Mouse (Mus musculus): ENCODE results near the gene Dbx2. TPM values are rescaled to one million over a fixed set of nuclear protein-coding genes. Genes with fewer than 3 reads are reported as not detected.

Dbx2 gene
- polyA plus RNA-seq, 1 experiment from 2014 or later = not detected

DNA sequence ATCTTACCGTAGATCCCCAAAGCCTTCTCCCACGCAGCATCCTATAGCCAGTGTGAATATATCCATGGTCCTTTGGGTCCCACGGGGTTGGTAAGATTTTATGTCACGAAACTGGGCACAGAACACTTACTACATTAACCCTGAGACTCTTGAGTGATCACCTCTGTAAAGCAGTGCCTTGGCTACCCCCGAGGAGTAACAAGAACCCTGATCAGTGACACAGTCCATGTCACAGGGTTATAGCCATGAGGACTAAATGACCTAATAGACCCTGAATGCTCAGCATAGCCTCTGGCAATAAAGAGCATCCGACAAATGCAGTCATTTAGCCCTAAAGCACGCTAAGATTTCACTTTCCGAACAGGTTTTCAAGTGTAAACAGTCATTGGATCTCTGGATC is 33.0 kb downstream of the Dbx2 start:
- 75% methylated on average over 8 of the region's 8 CpGs for WGBS
- no peak overlapping the region for H3K27ac ChIP-seq (replicated peaks in 1 of 2; ENCODE audit: control insufficient read depth in 1 of 2, insufficient read depth in 1 of 2, low read depth in 2 of 2, low read length in 2 of 2)
- no peak overlapping the region for H3K4me2 ChIP-seq (ENCODE audit: low read length)
- H3K36me3 ChIP-seq (ENCODE audit: control insufficient read depth, insufficient read depth, low read length) = no peaks in the 10 kb centered on the region
- H3K4me3 ChIP-seq (ENCODE audit: control insufficient read depth in 1 of 2, insufficient read depth in 1 of 2, low read depth in 1 of 2, low read length in 2 of 2) = no peak overlapping the region
- H3K9ac ChIP-seq (ENCODE audit: low read length) = no peak overlapping the region
- no peaks in the 10 kb centered on the region for H3K4me1 ChIP-seq (ENCODE audit: control insufficient read depth in 2 of 2, insufficient read depth in 2 of 2, low read length in 2 of 2)
- no peak for ATAC-seq (ENCODE audit: insufficient number of reproducible peaks, insufficient read depth, low FRiP score, low read depth)
- no peaks in the 10 kb centered on the region for H3K27me3 ChIP-seq (ENCODE audit: control insufficient read depth, insufficient read depth, low read length)
- no peaks in the 10 kb centered on the region for H3K9me3 ChIP-seq (ENCODE audit: control insufficient read depth, low read length)

DNA sequence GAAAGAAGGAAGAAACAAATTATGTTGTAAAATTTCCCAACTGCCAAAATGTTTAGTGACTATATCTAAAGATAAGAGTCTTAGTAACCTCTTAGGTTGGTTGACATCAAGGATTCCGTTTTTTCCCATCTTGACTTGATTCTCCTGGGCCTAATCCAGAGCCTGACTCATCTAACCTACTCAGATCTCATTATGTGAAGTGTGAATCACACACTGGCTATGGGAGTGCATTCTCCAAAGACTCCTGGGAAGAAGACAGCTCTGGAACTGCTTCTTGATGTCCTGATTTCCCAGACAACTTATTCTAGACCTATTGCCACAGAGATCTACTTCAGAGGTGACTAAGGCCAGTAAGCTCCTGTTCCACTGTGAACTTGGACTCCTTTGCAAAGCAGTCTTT is 43.2 kb downstream of the Dbx2 start:
- ATAC-seq (ENCODE audit: insufficient number of reproducible peaks, insufficient read depth, low FRiP score, low read depth) = no peak
- no peaks in the 10 kb centered on the region for H3K27me3 ChIP-seq (ENCODE audit: control insufficient read depth, insufficient read depth, low read length)
- 57% methylated on average over 1 of the region's 1 CpGs for WGBS

DNA sequence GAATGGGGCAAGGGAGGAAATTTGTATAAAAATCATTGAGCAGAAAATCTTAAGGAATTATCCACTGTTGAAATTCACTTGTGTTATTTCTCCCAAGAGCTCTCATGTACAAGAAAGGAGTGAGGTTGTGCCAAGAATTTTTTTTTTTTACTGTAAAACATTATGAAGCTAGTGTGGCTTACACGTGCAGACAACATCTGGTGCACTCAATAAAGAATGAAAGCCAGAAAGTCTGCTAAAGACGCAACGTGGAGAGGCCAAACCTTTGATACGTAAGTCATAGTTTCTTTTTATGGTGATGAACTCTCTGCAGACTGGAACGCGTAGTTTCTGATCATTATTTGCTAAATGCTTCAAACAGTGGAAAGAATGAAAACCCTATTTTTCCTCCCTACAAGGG is 54.6 kb downstream of the Dbx2 start:
- Histone ChIP-seq H3K4me2 (ENCODE audit: low read length) (no peak overlapping the region), H3K27ac (replicated peaks in 1 of 2; ENCODE audit: control insufficient read depth in 1 of 2, insufficient read depth in 1 of 2, low read depth in 2 of 2, low read length in 2 of 2) (no peak overlapping the region), H3K9me3 (ENCODE audit: control insufficient read depth, low read length) (0 out of 2 replicates have a peak, but pooled peaks cover 6% of the 10 kb centered on the region), H3K27me3 (ENCODE audit: control insufficient read depth, insufficient read depth, low read length) (no peaks in the 10 kb centered on the region), H3K9ac (ENCODE audit: low read length) (no peak overlapping the region), H3K36me3 (ENCODE audit: control insufficient read depth, insufficient read depth, low read length) (no peaks in the 10 kb centered on the region), H3K4me3 (ENCODE audit: control insufficient read depth in 1 of 2, insufficient read depth in 1 of 2, low read depth in 1 of 2, low read length in 2 of 2) (no peak overlapping the region), H3K4me1 (ENCODE audit: control insufficient read depth in 2 of 2, insufficient read depth in 2 of 2, low read length in 2 of 2) (no peaks in the 10 kb centered on the region)
- 77% methylated on average over 6 of the region's 6 CpGs for WGBS
- no peak for ATAC-seq (ENCODE audit: insufficient number of reproducible peaks, insufficient read depth, low FRiP score, low read depth)

More for the DNA sequence above, 43.2 kb downstream of the Dbx2 start:
- Histone ChIP-seq H3K4me2 (ENCODE audit: low read length) (no peak overlapping the region), H3K4me1 (ENCODE audit: control insufficient read depth in 2 of 2, insufficient read depth in 2 of 2, low read length in 2 of 2) (peaks cover 0 to 3% of the 10 kb centered on the region in 2 experiments; a peak in 2 of 4 replicates), H3K9ac (ENCODE audit: low read length) (no peak overlapping the region), H3K9me3 (ENCODE audit: control insufficient read depth, low read length) (no peaks in the 10 kb centered on the region), H3K4me3 (ENCODE audit: control insufficient read depth in 1 of 2, insufficient read depth in 1 of 2, low read depth in 1 of 2, low read length in 2 of 2) (no peak overlapping the region), H3K27ac (replicated peaks in 1 of 2; ENCODE audit: control insufficient read depth in 1 of 2, insufficient read depth in 1 of 2, low read depth in 2 of 2, low read length in 2 of 2) (no peak overlapping the region), H3K36me3 (ENCODE audit: control insufficient read depth, insufficient read depth, low read length) (no peaks in the 10 kb centered on the region)

DNA sequence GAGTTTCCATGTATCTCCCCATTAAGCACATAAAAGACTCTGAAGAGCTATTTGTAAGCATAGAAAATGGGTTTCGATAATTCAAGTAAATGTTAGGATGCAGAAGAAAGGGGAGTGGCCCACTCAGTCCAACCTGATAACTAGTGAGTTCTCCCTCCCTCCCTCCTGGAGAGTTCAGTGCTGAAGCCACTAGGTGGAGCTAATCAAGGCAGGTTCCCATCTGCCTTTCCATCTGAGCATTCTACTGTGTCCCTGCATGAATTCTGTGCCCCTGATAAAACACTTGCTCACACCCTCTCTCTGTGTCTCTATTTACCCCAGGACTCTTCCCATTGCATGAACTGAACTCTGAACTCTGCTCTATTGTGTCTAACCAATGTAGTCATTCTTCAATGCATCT is 57.1 kb downstream of the Dbx2 start:
- Histone ChIP-seq H3K4me3 (ENCODE audit: control insufficient read depth in 1 of 2, insufficient read depth in 1 of 2, low read depth in 1 of 2, low read length in 2 of 2) (no peak overlapping the region), H3K4me1 (ENCODE audit: control insufficient read depth in 2 of 2, insufficient read depth in 2 of 2, low read length in 2 of 2) (no peaks in the 10 kb centered on the region), H3K27me3 (ENCODE audit: control insufficient read depth, insufficient read depth, low read length) (no peaks in the 10 kb centered on the region), H3K36me3 (ENCODE audit: control insufficient read depth, insufficient read depth, low read length) (no peaks in the 10 kb centered on the region), H3K9me3 (ENCODE audit: control insufficient read depth, low read length) (no peaks in the 10 kb centered on the region), H3K9ac (ENCODE audit: low read length) (no peak overlapping the region), H3K27ac (replicated peaks in 1 of 2; ENCODE audit: control insufficient read depth in 1 of 2, insufficient read depth in 1 of 2, low read depth in 2 of 2, low read length in 2 of 2) (no peak overlapping the region), H3K4me2 (ENCODE audit: low read length) (no peak overlapping the region)
- 50% methylated on average over 1 of the region's 1 CpGs for WGBS
- no peak for ATAC-seq (ENCODE audit: insufficient number of reproducible peaks, insufficient read depth, low FRiP score, low read depth)

DNA sequence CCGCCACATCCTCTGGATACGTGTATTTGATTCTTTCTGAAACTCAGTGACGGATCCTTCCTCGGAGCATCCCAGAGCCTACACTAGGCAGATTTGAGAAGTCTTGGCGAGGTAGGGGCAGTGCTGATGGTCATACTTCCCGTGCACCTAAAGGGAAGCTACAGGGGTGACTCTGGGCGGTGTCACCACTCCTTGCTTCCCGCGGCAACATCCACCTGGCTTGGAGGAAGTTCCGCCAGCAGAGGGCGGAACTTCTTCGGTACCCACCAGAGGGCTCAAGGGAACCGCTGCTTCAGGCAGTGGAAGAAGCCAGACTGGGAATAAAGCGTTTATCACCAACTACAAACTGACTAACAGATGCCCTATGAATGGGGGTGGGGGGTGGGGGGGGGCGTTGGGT is 68.9 kb downstream of the Dbx2 start:
- 82% methylated on average over 15 of the region's 15 CpGs for WGBS
- no peaks in the 10 kb centered on the region for H3K27me3 ChIP-seq (ENCODE audit: control insufficient read depth, insufficient read depth, low read length)
- no peak overlapping the region for H3K9ac ChIP-seq (ENCODE audit: low read length)
- ATAC-seq (ENCODE audit: insufficient number of reproducible peaks, insufficient read depth, low FRiP score, low read depth) = no peak
- no peaks in the 10 kb centered on the region for H3K4me1 ChIP-seq (ENCODE audit: control insufficient read depth in 2 of 2, insufficient read depth in 2 of 2, low read length in 2 of 2)
- H3K4me3 ChIP-seq (ENCODE audit: control insufficient read depth in 1 of 2, insufficient read depth in 1 of 2, low read depth in 1 of 2, low read length in 2 of 2) = no peak overlapping the region
- no peaks in the 10 kb centered on the region for H3K9me3 ChIP-seq (ENCODE audit: control insufficient read depth, low read length)
- no peak overlapping the region for H3K4me2 ChIP-seq (ENCODE audit: low read length)
- no peaks in the 10 kb centered on the region for H3K36me3 ChIP-seq (ENCODE audit: control insufficient read depth, insufficient read depth, low read length)
- H3K27ac ChIP-seq (replicated peaks in 1 of 2; ENCODE audit: control insufficient read depth in 1 of 2, insufficient read depth in 1 of 2, low read depth in 2 of 2, low read length in 2 of 2) = no peak overlapping the region

DNA sequence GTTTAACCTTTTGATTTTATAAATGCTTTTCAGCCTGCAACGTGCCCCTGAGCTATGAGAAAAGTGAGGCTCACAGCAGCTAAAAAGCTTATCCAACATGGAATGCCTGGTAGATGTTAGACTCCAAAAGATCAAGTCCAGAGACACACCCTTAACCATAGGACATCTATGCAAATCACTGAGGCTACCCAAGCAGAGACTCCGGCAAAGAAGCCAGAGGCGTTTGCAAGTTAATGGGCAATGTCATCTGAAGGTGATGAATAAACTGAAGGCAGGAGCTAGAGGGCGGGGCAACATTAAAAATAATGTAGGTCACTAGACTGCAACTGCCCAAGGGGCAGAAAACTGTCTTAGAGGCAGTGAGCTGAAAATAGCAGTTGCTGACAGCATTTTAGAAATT is 70.9 kb downstream of the Dbx2 start:
- Histone ChIP-seq H3K4me1 (ENCODE audit: control insufficient read depth in 2 of 2, insufficient read depth in 2 of 2, low read length in 2 of 2) (no peaks in the 10 kb centered on the region), H3K27me3 (ENCODE audit: control insufficient read depth, insufficient read depth, low read length) (no peaks in the 10 kb centered on the region), H3K27ac (replicated peaks in 1 of 2; ENCODE audit: control insufficient read depth in 1 of 2, insufficient read depth in 1 of 2, low read depth in 2 of 2, low read length in 2 of 2) (no peak overlapping the region), H3K36me3 (ENCODE audit: control insufficient read depth, insufficient read depth, low read length) (no peaks in the 10 kb centered on the region), H3K9me3 (ENCODE audit: control insufficient read depth, low read length) (no peaks in the 10 kb centered on the region), H3K9ac (ENCODE audit: low read length) (no peak overlapping the region), H3K4me3 (ENCODE audit: control insufficient read depth in 1 of 2, insufficient read depth in 1 of 2, low read depth in 1 of 2, low read length in 2 of 2) (no peak overlapping the region), H3K4me2 (ENCODE audit: low read length) (no peak overlapping the region)
- no peak for ATAC-seq (ENCODE audit: insufficient number of reproducible peaks, insufficient read depth, low FRiP score, low read depth)
- WGBS = 50% methylated on average over 4 of the region's 4 CpGs

DNA sequence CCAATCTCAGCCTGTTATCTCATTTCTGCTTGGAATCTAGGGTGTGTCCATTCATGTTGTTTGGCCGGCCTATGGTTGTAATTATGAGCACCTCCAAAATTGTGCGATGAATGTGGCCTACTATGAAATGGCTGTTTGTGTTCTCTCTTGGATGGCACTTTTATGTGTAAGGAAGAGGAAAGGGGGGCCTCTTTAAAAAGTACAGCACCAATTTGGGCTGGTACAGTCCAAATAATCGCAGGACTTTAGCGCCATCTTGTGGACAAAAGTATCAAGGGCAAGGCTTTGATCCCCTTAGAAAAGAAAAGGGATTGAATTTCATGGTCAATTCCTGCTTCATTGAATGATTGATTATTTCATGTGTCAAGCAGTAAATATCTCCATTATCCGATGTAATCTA is 81.1 kb downstream of the Dbx2 start:
- Histone ChIP-seq H3K9me3 (ENCODE audit: control insufficient read depth, low read length) (no peaks in the 10 kb centered on the region), H3K4me3 (ENCODE audit: control insufficient read depth in 1 of 2, insufficient read depth in 1 of 2, low read depth in 1 of 2, low read length in 2 of 2) (no peak overlapping the region), H3K4me1 (ENCODE audit: control insufficient read depth in 2 of 2, insufficient read depth in 2 of 2, low read length in 2 of 2) (no peaks in the 10 kb centered on the region), H3K27ac (replicated peaks in 1 of 2; ENCODE audit: control insufficient read depth in 1 of 2, insufficient read depth in 1 of 2, low read depth in 2 of 2, low read length in 2 of 2) (no peak overlapping the region), H3K9ac (ENCODE audit: low read length) (no peak overlapping the region), H3K36me3 (ENCODE audit: control insufficient read depth, insufficient read depth, low read length) (no peaks in the 10 kb centered on the region), H3K27me3 (ENCODE audit: control insufficient read depth, insufficient read depth, low read length) (no peaks in the 10 kb centered on the region), H3K4me2 (ENCODE audit: low read length) (no peak overlapping the region)
- 13% methylated on average over 5 of the region's 5 CpGs for WGBS
- ATAC-seq (ENCODE audit: insufficient number of reproducible peaks, insufficient read depth, low FRiP score, low read depth) = no peak
